Mouse (Mus musculus) embryonic facial prominence, embryonic 13.5 days (tissue): ENCODE results near the gene Tspan32. TPM values are rescaled to one million over a fixed set of nuclear protein-coding genes. Genes with fewer than 3 reads are reported as not detected.

ENCODE experiments used
- ATAC-seq: fragments of 200-750 bp; cut with Nextera tagmentation; 2 replicates; pipeline ENCODE4 v1.8.0; 2017; ENCODE audit warnings: low read depth; ENCODE audit not compliant: insufficient number of reproducible peaks, insufficient read depth, low FRiP score, low TSS enrichment
- H3K27ac ChIP-seq: fragments of 300-500 bp; sonication (generic); 2 replicates; pipeline ENCODE4 v1.5.1; 2015; ENCODE audit warnings: moderate library complexity, mild to moderate bottlenecking, inconsistent platforms
- H3K27me3 ChIP-seq: fragments of 300-500 bp; sonication (generic); 2 replicates; pipeline ENCODE4 v1.6.1; 2015; ENCODE audit warnings: mild to moderate bottlenecking, inconsistent platforms
- H3K36me3 ChIP-seq: fragments of 300-500 bp; sonication (generic); 2 replicates; pipeline ENCODE4 v1.6.1; 2015; ENCODE audit warnings: mild to moderate bottlenecking, inconsistent platforms
- H3K4me1 ChIP-seq: fragments of 300-500 bp; sonication (generic); 2 replicates; pipeline ENCODE4 v1.6.1; 2015; ENCODE audit warnings: inconsistent platforms
- H3K4me2 ChIP-seq: fragments of 300-500 bp; sonication (generic); 2 replicates; pipeline ENCODE4 v1.6.1; 2015; ENCODE audit warnings: moderate library complexity, mild to moderate bottlenecking, inconsistent platforms
- H3K4me3 ChIP-seq: fragments of 300-500 bp; sonication (generic); 2 replicates; pipeline ENCODE4 v1.5.1; 2015; ENCODE audit warnings: mild to moderate bottlenecking, inconsistent platforms
- H3K9ac ChIP-seq: fragments of 300-500 bp; sonication (generic); 2 replicates; pipeline ENCODE4 v1.6.1; 2015; ENCODE audit warnings: mild to moderate bottlenecking, inconsistent platforms
- H3K9me3 ChIP-seq: fragments of 300-500 bp; sonication (generic); 2 replicates; pipeline ENCODE4 v1.6.1; 2016; ENCODE audit warnings: inconsistent platforms
- WGBS: fragments of 180-500 bp; shearing (Covaris S2); methylation state at CpG from one replicate; pipeline ENCODE4 v1.1.7; 2015; ENCODE audit warnings: mixed read lengths; 5-methylcytosine and 5-hydroxymethylcytosine counted together
- polyA plus RNA-seq: library from polyadenylated mRNA; unstranded; fragments of >200 nt; fragmentation: Nextera tagmentation; extraction: Ambion mirVana; gene quantifications from 2 replicates; pipeline ENCODE4 v1.2.1, GENCODE M21; 2015

Tspan32 gene
- polyA plus RNA-seq, 1 experiment from 2014 or later, result 2.6 TPM

DNA sequence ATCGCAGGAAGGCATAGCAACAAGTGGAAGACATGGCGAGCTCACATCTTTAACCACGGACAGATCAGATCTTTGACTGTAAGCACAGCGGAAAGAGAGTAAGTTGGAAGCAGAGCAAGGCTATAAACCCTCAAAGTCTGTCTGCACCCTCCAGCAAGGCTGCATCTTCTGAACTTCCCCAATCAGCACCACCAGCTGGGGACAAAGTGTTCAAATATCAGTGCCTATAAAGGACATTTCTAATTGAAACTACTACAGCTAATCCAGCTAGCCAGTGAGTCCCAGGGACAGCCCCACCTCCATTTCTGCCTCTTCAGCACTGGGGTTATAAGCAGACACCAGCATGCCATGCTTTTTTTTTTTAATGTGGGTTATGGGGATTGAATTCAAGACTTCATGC, 32.5 kb downstream of the Tspan32 start:
- WGBS, result 93% methylated on average over 4 of the region's 4 CpGs
- Histone ChIP-seq H3K9ac (no peak overlapping the region), H3K36me3 (peaks cover 29% of the 10 kb centered on the region), H3K9me3 (no peaks in the 10 kb centered on the region), H3K4me3 (no peak overlapping the region), H3K27me3 (no peaks in the 10 kb centered on the region), H3K4me1 (no peaks in the 10 kb centered on the region), H3K27ac (no peak overlapping the region), H3K4me2 (no peak overlapping the region)
- ATAC-seq, result no peak

- H3K4me2 ChIP-seq, result no peak overlapping the region
- no peak overlapping the region for H3K27ac ChIP-seq
- no peaks in the 10 kb centered on the region for H3K9me3 ChIP-seq
- peaks cover 26% of the 10 kb centered on the region for H3K36me3 ChIP-seq
- WGBS, result 89% methylated on average over 3 of the region's 3 CpGs
- no peak overlapping the region for H3K4me3 ChIP-seq
- no peak overlapping the region for H3K9ac ChIP-seq
- ATAC-seq, result no peak
- no peaks in the 10 kb centered on the region for H3K27me3 ChIP-seq
- no peaks in the 10 kb centered on the region for H3K4me1 ChIP-seq
Observed at GRCm38 (mm10) chr7:143038174-143038931, 33.5 kb downstream of the Tspan32 start.

GRCm38 (mm10) chr7:143040561-143040960, 35.7 kb downstream of the Tspan32 start:
- H3K4me2 ChIP-seq, result no peak overlapping the region
- H3K4me1 ChIP-seq, result no peaks in the 10 kb centered on the region
- H3K27me3 ChIP-seq, result no peaks in the 10 kb centered on the region
- ATAC-seq, result no peak
- no peak overlapping the region for H3K27ac ChIP-seq
- H3K9ac ChIP-seq, result no peak overlapping the region
- WGBS, result 92% methylated on average over 3 of the region's 3 CpGs
- H3K9me3 ChIP-seq, result no peaks in the 10 kb centered on the region
- H3K36me3 ChIP-seq, result peaks cover 18% of the 10 kb centered on the region
- no peak overlapping the region for H3K4me3 ChIP-seq

DNA sequence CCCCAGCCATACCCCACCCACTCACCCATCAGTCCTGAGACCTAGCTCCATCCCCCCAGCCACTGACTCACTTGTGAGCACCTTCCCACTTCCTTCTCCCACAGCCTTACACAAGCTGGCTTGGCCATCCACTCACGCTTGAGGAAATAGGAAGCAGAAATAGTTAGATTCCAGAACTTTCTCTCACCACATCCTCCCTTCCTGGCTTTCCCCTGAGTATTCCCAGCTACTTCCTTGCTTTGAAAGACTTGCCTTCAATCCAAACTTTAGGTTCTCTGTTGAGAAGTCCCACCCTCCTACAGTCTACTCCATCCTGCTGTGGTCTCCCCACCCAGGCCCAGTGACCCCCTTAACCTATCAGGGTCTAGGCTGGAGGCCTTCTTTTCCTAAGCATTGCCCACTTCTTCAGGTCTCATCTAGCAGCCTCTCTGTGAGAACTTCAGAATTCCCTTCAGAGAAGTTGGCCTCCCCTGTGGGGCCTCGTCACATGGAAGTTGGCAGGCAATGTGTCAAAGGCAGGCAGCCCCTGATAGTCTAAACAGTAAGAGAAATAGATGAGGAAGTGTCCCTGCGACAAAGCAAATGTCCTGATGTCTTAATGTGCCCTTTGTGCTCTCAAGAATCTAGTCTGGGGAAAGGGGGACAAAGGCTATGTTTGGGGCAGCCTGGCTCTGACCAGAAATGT, 36.4 kb downstream of the Tspan32 start:
- WGBS, result 79% methylated on average over 3 of the region's 3 CpGs
- no peaks in the 10 kb centered on the region for H3K9me3 ChIP-seq
- H3K4me2 ChIP-seq, result no peak overlapping the region
- ATAC-seq, result no peak
- H3K27me3 ChIP-seq, result no peaks in the 10 kb centered on the region
- no peak overlapping the region for H3K27ac ChIP-seq
- no peaks in the 10 kb centered on the region for H3K4me1 ChIP-seq
- no peak overlapping the region for H3K9ac ChIP-seq
- peaks cover 18% of the 10 kb centered on the region for H3K36me3 ChIP-seq
- H3K4me3 ChIP-seq, result no peak overlapping the region

DNA sequence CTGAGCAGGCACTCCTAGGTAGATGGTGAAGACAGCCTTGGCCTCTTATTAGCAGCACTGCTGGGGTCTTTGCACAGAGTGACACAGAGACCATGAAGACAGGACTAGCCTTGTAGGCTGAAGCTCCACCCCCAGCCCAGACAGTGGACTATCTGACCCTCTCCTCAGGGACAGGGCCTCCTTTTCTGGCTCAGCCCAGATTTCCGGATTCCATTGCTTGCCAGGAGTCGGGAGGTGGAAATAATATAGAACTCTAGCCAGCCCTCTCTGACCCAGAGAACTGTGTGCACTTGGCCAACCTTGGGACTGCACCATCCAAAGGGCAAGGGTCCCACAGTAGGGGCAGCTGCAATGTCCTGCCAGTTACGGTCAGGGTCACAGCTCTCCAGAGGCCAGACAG, 37.2 kb downstream of the Tspan32 start:
- Histone ChIP-seq H3K4me1 (no peaks in the 10 kb centered on the region), H3K9me3 (no peaks in the 10 kb centered on the region), H3K27me3 (no peaks in the 10 kb centered on the region), H3K27ac (no peak overlapping the region), H3K4me3 (no peak overlapping the region), H3K9ac (no peak overlapping the region), H3K4me2 (no peak overlapping the region), H3K36me3 (peaks cover 13% of the 10 kb centered on the region)
- WGBS, result 57% methylated on average over 3 of the region's 3 CpGs
- ATAC-seq, result no peak

- H3K9ac ChIP-seq, result no peak overlapping the region
- H3K27me3 ChIP-seq, result no peaks in the 10 kb centered on the region
- H3K27ac ChIP-seq, result no peak overlapping the region
- no peak overlapping the region for H3K4me3 ChIP-seq
- no peak overlapping the region for H3K4me2 ChIP-seq
- 81% methylated on average over 3 of the region's 3 CpGs for WGBS
- no peaks in the 10 kb centered on the region for H3K9me3 ChIP-seq
- no peaks in the 10 kb centered on the region for H3K4me1 ChIP-seq
- no peak for ATAC-seq
- H3K36me3 ChIP-seq, result peaks cover 11% of the 10 kb centered on the region
Observed at GRCm38 (mm10) chr7:143042897-143043300, 38.1 kb downstream of the Tspan32 start.

DNA sequence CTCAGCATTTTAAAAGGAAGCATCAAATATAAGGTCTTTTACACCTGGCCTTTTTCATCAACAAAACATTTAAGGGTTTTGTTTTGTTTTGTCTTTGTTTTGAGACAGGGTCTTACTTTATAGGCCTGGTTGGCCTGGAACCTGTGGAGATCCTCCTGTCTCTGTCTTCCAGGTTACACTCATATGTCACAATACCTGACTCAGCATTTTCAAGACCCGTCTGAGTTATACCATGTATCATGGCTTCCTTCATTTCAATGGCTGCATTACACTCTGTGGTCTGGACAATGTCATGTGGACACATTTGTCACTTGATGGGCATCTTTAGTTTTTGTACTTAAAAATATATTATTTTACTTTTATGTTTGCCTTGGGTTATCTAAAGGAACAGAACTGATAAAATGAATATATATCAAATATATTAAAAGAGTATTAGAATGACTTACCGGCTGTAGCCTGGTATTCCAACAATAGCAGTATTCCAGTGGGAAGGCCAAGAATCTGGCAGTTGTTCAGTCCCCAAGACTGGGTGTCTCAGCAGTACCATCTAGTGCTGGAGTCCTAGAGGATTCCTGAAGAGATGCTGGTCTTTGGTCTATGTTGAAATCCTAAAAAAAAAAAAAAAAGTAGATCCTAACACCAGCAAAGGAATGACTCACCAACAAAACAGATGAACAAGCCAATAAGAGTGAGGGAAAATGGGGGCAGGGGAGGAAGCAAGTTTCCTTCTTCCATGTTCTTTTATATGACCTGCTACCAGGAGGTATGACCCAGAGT, 39.4 kb downstream of the Tspan32 start:
- Histone ChIP-seq H3K27me3 (no peaks in the 10 kb centered on the region), H3K4me2 (no peak overlapping the region), H3K9ac (no peak overlapping the region), H3K27ac (no peak overlapping the region), H3K4me1 (no peaks in the 10 kb centered on the region), H3K4me3 (no peak overlapping the region), H3K36me3 (peaks cover 11% of the 10 kb centered on the region), H3K9me3 (no peaks in the 10 kb centered on the region)
- ATAC-seq, result no peak
- WGBS, result 88% methylated on average over 2 of the region's 2 CpGs

GRCm38 (mm10) chr7:143044826-143045206, 40.0 kb downstream of the Tspan32 start:
- Histone ChIP-seq H3K4me3 (no peak overlapping the region), H3K9me3 (no peaks in the 10 kb centered on the region), H3K27ac (no peak overlapping the region), H3K9ac (no peak overlapping the region), H3K36me3 (peaks cover 11% of the 10 kb centered on the region), H3K4me2 (no peak overlapping the region), H3K4me1 (no peaks in the 10 kb centered on the region), H3K27me3 (no peaks in the 10 kb centered on the region)
- ATAC-seq, result no peak

DNA sequence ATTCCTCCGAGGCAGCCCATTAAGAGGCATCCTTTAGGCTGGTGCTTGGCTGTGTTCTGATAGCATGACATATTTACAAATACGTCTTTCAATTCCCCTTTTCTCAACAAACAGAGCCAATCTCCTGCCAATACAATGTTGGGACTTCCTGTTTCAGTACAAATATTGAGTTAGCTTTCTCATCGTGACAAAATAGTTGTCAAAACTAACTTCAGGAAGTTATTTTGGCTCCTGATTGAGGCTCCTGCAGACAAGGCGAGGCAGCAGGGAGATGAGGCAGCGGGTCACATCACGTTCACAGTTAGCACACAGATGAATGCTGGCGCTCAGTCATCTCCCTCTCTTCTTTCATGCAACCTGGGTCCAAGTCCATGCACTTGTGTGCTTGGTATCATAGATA, 41.5 kb downstream of the Tspan32 start:
- WGBS, result 85% methylated on average over 7 of the region's 7 CpGs
- Histone ChIP-seq H3K36me3 (peaks cover 8% of the 10 kb centered on the region), H3K27me3 (no peaks in the 10 kb centered on the region), H3K4me2 (no peak overlapping the region), H3K27ac (no peak overlapping the region), H3K4me1 (no peaks in the 10 kb centered on the region), H3K9ac (no peak overlapping the region), H3K9me3 (no peaks in the 10 kb centered on the region), H3K4me3 (no peak overlapping the region)
- no peak for ATAC-seq

DNA sequence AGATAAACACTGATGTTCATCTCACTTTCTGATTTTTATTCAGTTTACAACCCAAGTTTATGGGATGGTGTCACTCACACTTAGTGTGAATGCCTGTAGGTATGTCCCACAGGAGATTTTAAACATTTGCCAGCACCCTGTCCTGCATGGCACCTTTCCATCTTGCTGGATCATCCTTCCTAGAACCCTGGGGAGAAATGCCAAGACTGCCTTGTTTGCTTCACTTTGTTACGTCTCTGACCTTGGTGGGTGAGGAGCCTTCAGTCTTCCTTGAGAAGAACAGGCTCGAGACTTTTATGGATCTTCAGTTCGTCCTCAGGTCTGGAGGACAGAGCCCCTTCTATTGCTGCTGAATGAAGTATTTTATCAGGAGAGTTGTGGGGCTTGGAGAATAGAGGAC, 44.5 kb downstream of the Tspan32 start:
- ATAC-seq, result no peak

GRCm38 (mm10) chr7:143049841-143050816, 45.3 kb downstream of the Tspan32 start:
- WGBS, result 87% methylated on average over 3 of the region's 3 CpGs

More for the DNA sequence above, 44.5 kb downstream of the Tspan32 start:
- no peak overlapping the region for H3K4me3 ChIP-seq
- H3K9ac ChIP-seq, result no peak overlapping the region
- H3K4me2 ChIP-seq, result no peak overlapping the region
- no peaks in the 10 kb centered on the region for H3K9me3 ChIP-seq
- WGBS, result 75% methylated on average over 3 of the region's 3 CpGs
- no peak overlapping the region for H3K27ac ChIP-seq
- H3K27me3 ChIP-seq, result no peaks in the 10 kb centered on the region
- peaks cover 13% of the 10 kb centered on the region for H3K4me1 ChIP-seq
- no peaks in the 10 kb centered on the region; the same call in 1 of the 2 replicates for H3K36me3 ChIP-seq

More at GRCm38 (mm10) chr7:143049841-143050816, 45.3 kb downstream of the Tspan32 start:
- Histone ChIP-seq H3K36me3 (no peaks in the 10 kb centered on the region), H3K4me2 (no peak overlapping the region), H3K4me3 (no peak overlapping the region), H3K9me3 (no peaks in the 10 kb centered on the region), H3K27ac (no peak overlapping the region), H3K27me3 (no peaks in the 10 kb centered on the region), H3K4me1 (peaks cover 21% of the 10 kb centered on the region), H3K9ac (no peak overlapping the region)
- no peak for ATAC-seq
